Mouse (Mus musculus) heart, embryonic 10.5 days (tissue): ENCODE measurements around the gene Ctsk. TPM values are rescaled to one million over a fixed set of nuclear protein-coding genes. Genes with fewer than 3 reads are reported as not detected.
A peak's percentile ranks its signal among the peaks of the same experiment; 100 is the strongest.

Experiments used
- DNase-seq: peaks from one replicate; pipeline ENCODE4 v3.0.0-alpha.2; 2017; ENCODE audit warnings: low spot score
- H3K27ac ChIP-seq: fragments of 300-500 bp; sonication (generic); 2 replicates; pipeline ENCODE4 v1.5.1; 2016; ENCODE audit warnings: mild to moderate bottlenecking
- H3K27me3 ChIP-seq: fragments of 300-500 bp; sonication (generic); 2 replicates; pipeline ENCODE4 v1.6.1; 2016; ENCODE audit warnings: mild to moderate bottlenecking; ENCODE audit not compliant: poor library complexity, insufficient read depth, severe bottlenecking
- H3K36me3 ChIP-seq: fragments of 300-500 bp; sonication (generic); 2 replicates; pipeline ENCODE4 v1.6.1; 2016; ENCODE audit warnings: mild to moderate bottlenecking, moderate library complexity
- H3K4me1 ChIP-seq: fragments of 300-500 bp; sonication (generic); 2 replicates; pipeline ENCODE4 v1.6.1; 2016; ENCODE audit warnings: mild to moderate bottlenecking
- H3K4me3 ChIP-seq: fragments of 300-500 bp; sonication (generic); 2 replicates; pipeline ENCODE4 v1.5.1; 2016; ENCODE audit warnings: mild to moderate bottlenecking, moderate library complexity
- H3K9me3 ChIP-seq: fragments of 300-500 bp; sonication (generic); 2 replicates; pipeline ENCODE4 v1.6.1; 2016; ENCODE audit warnings: mild to moderate bottlenecking, moderate library complexity
- WGBS: fragments of 180-500 bp; shearing (Covaris S2); methylation state at CpG from one replicate; pipeline ENCODE4 v1.1.7; 2016; 5-methylcytosine and 5-hydroxymethylcytosine counted together
- polyA plus RNA-seq: library from polyadenylated mRNA; unstranded; fragments of >200 nt; fragmentation: Nextera tagmentation; extraction: Ambion mirVana; gene quantifications from 2 replicates; pipeline ENCODE4 v1.2.1, GENCODE M21; 2016

The Ctsk gene
- polyA plus RNA-seq, 1 experiment from 2014 or later: 4.2 TPM

DNA sequence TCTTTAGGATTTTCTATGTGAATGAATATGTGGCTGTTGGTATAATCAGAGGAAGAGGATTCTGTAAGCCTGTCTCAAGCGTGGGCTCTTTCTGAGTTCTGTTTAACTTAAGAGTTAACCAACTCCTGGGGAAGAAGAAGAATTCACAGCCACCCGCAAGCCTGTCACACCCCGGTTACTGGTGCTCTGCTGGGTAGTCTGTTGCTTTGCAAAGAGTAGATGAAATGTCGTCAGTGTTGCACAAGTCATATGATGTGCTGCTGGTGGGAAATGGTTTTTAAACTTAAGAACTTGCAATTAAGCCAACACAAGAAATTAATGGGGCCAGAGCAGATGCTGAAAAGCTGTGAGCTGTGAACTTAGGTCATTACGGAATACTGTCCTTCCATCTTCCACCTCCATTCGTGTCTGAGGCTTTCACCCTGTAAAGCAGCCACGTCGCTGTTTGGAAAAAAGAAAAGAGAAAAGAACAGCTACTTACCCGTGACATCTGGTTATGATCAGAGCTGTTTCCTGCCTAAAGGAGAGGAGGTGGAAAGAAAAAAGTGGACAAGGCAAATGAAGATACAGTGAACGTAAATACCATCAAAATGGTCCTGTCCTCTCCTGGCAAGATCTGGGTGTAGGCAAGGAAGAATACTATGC is 562 bp downstream of the Ctsk start:
- peak overlapping the region; percentile 35 for H3K4me3 ChIP-seq
- no peak for DNase-seq
- 48% methylated on average over 10 of the region's 10 CpGs for WGBS
- H3K36me3 ChIP-seq: peaks cover 20% of the 10 kb centered on the region
- H3K4me1 ChIP-seq: peaks cover 17% of the 10 kb centered on the region
- peak overlapping the region; percentile 59; the same call in 1 of the 2 replicates for H3K27ac ChIP-seq
- H3K9me3 ChIP-seq: no peaks in the 10 kb centered on the region
- no peaks in the 10 kb centered on the region for H3K27me3 ChIP-seq

DNA sequence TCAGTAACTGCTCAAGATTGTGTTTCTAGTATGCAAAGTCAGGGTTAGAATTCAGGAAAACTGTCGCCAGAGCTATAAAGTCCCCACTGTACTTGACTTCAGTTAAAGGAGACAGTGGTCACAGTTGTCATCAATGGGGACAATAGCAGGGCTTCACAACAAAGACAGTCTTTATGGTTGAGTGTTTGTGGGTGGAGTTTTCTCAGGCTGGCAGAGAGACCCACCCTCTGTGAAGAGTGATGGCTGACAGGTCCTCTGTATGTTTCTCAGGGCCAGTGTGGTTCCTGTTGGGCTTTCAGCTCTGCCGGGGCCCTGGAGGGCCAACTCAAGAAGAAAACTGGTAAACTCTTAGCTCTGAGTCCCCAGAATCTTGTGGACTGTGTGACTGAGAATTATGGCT is 3.3 kb downstream of the Ctsk start:
- peaks cover 17% of the 10 kb centered on the region for H3K4me1 ChIP-seq
- H3K27me3 ChIP-seq: no peaks in the 10 kb centered on the region
- H3K36me3 ChIP-seq: peaks cover 9% of the 10 kb centered on the region; the same call in 1 of the 2 replicates
- H3K27ac ChIP-seq: no peak overlapping the region
- WGBS: 59% methylated on average over 2 of the region's 2 CpGs
- no peak overlapping the region for H3K4me3 ChIP-seq
- no peaks in the 10 kb centered on the region for H3K9me3 ChIP-seq
- no peak for DNase-seq

DNA sequence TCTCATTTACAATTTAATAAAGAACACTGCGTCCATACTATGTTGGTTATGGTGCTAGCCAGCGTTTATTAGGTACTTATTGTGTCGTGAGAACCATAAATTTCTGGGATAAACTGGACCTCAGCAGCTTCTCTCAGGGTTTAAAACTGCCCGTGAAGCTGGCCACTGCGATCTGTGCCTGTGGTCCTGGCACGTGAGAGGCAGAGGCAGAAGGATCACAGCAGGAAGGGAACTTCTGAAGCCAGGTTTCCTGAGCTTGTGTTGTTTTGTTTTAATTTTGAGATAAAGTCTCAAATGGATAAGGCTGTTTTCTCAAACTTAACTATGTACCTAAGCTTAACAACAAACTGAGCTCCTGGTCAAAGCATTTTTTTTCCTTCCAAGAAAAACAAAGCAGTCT is 10.3 kb downstream of the Ctsk start:
- Histone ChIP-seq H3K27ac (no peak overlapping the region), H3K9me3 (no peaks in the 10 kb centered on the region), H3K4me1 (no peaks in the 10 kb centered on the region), H3K27me3 (no peaks in the 10 kb centered on the region), H3K36me3 (peaks cover 10% of the 10 kb centered on the region; the same call in 1 of the 2 replicates), H3K4me3 (no peak overlapping the region)
- DNase-seq: no peak
- WGBS: 49% methylated on average over 6 of the region's 6 CpGs

DNA sequence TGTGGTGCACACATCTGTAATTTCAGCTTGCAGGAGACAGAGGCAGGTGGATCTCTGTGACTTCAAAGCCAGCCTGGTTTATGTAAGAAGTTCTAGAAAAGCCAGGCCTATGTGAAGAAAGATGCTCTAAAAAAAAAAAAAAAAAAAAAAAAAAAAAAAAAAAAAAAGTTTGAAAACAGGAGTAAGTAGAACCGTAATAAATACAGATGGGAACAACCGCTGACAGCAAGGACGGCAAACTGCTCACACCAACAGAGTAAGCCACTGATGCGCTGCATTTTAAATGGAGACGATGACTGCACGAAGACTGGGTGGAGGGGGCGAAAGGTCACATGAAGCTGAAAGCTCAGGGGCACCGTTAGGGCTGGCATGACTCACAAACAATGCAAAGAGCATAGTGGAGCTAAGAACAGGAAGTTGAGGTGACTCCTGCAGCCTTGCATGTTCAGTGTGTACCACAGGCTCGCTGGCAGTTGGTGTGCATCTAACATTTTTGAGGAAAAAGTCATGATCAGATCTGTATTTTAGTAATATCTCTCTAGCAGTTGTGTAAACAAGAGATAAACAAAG is 12.6 kb downstream of the Ctsk start:
- H3K4me1 ChIP-seq: no peaks in the 10 kb centered on the region
- no peak for DNase-seq
- H3K27ac ChIP-seq: no peak overlapping the region
- H3K9me3 ChIP-seq: no peaks in the 10 kb centered on the region
- no peaks in the 10 kb centered on the region for H3K27me3 ChIP-seq
- peaks cover 6% of the 10 kb centered on the region; the same call in 1 of the 2 replicates for H3K36me3 ChIP-seq
- H3K4me3 ChIP-seq: no peak overlapping the region
- 77% methylated on average over 9 of the region's 9 CpGs for WGBS

DNA sequence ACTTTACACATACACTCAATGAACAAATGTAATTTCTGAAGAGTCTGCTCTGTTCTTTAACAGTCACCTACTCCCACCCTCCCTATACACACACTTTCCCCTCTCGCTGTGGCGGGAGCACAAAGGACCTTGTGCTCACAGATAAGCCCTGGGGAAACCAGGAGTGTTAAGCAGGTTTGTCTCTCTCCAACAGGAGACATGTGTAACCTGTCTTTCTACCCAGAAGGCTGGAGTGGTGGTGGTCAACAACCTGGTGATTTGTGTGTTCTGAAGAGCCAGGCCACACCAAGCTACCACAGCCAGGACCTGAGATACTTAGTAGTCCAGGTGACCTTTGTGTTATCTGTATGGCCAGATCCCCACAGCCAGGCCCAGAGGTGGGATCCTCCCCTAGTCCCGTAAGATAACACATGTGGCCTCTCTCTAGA is 17.6 kb downstream of the Ctsk start:
- Histone ChIP-seq H3K4me3 (no peak overlapping the region), H3K27me3 (no peaks in the 10 kb centered on the region), H3K36me3 (no peaks in the 10 kb centered on the region), H3K4me1 (peaks cover 6% of the 10 kb centered on the region), H3K9me3 (no peaks in the 10 kb centered on the region), H3K27ac (peak overlapping the region; percentile 70)
- peak; percentile 90 for DNase-seq
- WGBS: 68% methylated on average over 3 of the region's 3 CpGs

DNA sequence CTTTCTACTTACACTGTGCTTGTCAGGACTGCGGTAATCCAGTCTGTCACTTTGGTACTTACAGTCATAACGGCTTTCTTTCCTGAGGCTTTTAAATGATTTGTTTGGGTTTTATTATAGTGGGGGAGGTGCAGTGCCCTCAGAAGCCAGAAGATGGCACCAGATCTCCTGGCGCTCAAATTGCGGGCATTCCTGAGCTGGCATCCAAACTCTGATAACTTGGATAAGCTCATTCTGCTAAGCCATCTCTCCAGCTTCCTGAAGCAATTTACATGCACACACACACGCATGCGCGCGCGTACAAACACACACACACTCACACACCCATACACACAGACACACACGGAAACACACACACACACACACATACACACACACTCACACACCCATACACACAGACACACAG is 18.4 kb downstream of the Ctsk start:
- Histone ChIP-seq H3K4me3 (no peak overlapping the region), H3K9me3 (no peaks in the 10 kb centered on the region), H3K4me1 (peaks cover 6% of the 10 kb centered on the region), H3K27ac (peak overlapping the region; percentile 70), H3K27me3 (no peaks in the 10 kb centered on the region), H3K36me3 (no peaks in the 10 kb centered on the region)
- WGBS: 23% methylated on average over 10 of the region's 10 CpGs
- peak; percentile 82 for DNase-seq

DNA sequence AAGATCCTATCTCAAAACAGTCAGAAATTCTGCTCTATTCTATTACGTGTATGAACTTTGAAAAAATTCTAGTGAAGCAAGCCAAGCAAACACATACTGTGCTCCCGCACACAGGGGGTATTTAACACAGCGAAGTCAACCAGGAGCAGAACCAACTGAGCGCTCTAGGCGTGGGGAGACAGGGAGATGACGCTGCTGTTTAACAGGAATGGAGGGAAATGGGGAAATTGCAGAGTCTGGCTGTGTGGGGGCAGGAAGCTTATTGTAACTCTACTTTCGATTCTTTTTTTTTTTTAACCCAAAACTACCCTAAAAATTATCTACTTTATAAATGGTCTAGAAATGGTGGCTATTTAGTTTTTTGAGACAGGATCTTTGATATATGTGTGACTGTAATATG is 19.8 kb downstream of the Ctsk start:
- no peaks in the 10 kb centered on the region for H3K27me3 ChIP-seq
- DNase-seq: no peak
- H3K9me3 ChIP-seq: no peaks in the 10 kb centered on the region
- H3K27ac ChIP-seq: peak overlapping the region; percentile 70
- H3K36me3 ChIP-seq: no peaks in the 10 kb centered on the region
- WGBS: 71% methylated on average over 7 of the region's 7 CpGs
- no peak overlapping the region for H3K4me3 ChIP-seq
- peaks cover 16% of the 10 kb centered on the region for H3K4me1 ChIP-seq

DNA sequence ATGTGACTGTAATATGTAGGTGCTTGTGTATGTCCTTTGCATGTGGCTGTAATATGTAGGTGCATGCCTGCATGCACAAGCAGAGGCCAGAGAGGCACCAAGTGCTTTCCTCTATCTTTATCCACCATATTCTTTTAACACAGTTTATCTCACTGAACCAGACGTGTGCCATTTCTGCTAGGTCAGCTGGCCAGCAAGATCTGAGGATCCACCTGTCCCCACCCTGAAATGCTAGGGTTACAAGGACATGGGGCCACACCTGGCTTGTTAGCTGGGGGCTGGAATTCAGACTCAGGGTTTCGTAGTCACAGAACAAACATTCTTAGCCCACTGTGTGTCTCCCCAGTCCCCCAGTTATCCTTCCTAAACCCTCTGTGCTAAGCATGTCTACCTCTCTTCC is 20.3 kb downstream of the Ctsk start:
- peak overlapping the region; percentile 70 for H3K27ac ChIP-seq
- DNase-seq: peak; percentile 91
- 55% methylated on average over 2 of the region's 2 CpGs for WGBS

DNA sequence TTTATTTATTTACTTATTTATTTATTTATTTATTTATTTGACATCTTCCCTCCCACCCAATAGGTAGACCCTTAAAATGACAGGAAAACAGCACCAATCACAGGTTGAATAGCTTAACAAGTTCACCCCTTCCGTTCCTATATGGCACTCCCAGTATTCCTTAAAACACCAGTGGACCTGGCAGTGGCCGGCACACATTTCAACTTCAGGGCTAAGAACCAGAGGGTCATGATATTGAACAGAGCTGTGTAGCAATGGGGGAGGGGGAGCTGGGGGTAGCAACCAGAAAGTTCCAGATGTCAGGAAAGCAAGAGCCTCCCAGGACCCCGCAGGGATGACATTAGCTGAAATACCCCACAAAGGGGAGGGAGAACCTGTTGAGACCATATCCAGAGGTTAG is 21.0 kb downstream of the Ctsk start:
- Histone ChIP-seq H3K4me3 (no peak overlapping the region), H3K4me1 (peaks cover 17% of the 10 kb centered on the region), H3K36me3 (no peaks in the 10 kb centered on the region), H3K27me3 (no peaks in the 10 kb centered on the region), H3K27ac (peak overlapping the region; percentile 64; the same call in 1 of the 2 replicates), H3K9me3 (no peaks in the 10 kb centered on the region)
- 86% methylated on average over 3 of the region's 3 CpGs for WGBS
- DNase-seq: no peak

More for the DNA sequence above, 20.3 kb downstream of the Ctsk start:
- H3K9me3 ChIP-seq: no peaks in the 10 kb centered on the region
- H3K4me3 ChIP-seq: no peak overlapping the region
- peaks cover 17% of the 10 kb centered on the region for H3K4me1 ChIP-seq
- H3K36me3 ChIP-seq: no peaks in the 10 kb centered on the region
- H3K27me3 ChIP-seq: no peaks in the 10 kb centered on the region

DNA sequence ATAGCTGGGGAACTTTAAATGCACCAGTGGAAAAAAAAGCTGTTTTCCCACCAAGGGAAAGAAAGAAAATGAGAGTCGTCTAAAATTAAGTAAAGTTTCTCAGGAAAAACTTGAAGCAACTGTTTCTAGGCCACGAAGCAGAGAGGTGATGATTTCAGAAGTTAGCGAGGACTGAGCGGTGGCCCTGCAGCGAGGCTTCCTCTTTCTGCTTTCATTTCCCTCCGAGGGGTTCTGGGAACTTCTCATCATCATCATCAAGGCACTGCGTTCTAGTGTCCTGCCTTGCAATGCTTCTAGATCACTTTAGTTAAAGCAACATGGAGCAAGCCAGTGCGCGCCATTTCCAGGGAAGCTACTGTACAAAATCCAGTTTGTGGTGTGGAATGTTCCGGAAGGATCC is 22.1 kb downstream of the Ctsk start:
- H3K9me3 ChIP-seq: no peaks in the 10 kb centered on the region
- peaks cover 17% of the 10 kb centered on the region for H3K4me1 ChIP-seq
- H3K4me3 ChIP-seq: no peak overlapping the region
- no peaks in the 10 kb centered on the region for H3K36me3 ChIP-seq
- DNase-seq: no peak
- H3K27me3 ChIP-seq: no peaks in the 10 kb centered on the region
- 85% methylated on average over 10 of the region's 10 CpGs for WGBS
- H3K27ac ChIP-seq: 0 out of 2 replicates have a peak overlapping the region, but pooled peaks have one; percentile 11

DNA sequence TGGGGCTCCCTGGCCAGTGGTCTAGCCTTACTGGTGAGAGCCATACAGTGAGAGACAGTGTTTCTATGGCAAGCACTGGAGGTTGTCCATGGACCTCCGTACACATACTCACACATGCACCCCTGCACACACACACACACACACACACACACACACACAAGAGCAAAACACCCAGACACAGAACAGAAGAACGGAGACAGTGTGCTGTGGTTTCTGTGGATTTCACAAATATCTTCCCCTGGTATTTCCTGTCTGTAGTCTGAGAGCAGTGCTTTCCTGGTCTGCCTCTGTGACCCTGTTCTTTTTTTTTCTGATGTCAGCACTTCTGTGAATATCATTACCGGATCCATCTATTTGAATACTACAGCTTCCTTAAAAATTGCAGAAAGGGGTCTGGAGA is 24.6 kb downstream of the Ctsk start:
- Histone ChIP-seq H3K27me3 (no peaks in the 10 kb centered on the region), H3K4me3 (no peak overlapping the region), H3K9me3 (no peaks in the 10 kb centered on the region), H3K27ac (0 out of 2 replicates have a peak overlapping the region, but pooled peaks have one; percentile 30), H3K36me3 (no peaks in the 10 kb centered on the region), H3K4me1 (peaks cover 11% of the 10 kb centered on the region; the same call in 1 of the 2 replicates)
- 64% methylated on average over 3 of the region's 3 CpGs for WGBS
- DNase-seq: no peak

DNA sequence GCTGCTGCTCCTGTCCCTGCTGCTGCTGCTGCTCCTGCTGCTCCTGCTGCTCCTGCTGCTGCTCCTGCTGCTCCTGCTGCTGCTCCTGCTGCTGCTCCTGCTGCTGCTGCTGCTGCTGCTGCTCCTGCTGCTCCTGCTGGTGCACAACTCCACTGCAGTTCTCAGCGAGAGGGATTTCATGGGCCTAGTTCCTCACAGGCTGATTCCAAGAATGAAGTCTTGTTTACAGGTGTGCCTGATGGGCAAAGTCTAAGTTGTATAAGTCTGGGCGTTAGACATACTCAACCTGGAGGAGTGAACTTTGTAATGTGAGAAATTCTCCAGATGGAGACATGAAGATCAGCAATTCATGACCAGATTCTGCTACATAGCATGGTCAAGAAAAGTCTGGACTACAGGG is 25.6 kb downstream of the Ctsk start:
- DNase-seq: no peak
- Histone ChIP-seq H3K4me3 (no peak overlapping the region), H3K4me1 (peaks cover 11% of the 10 kb centered on the region; the same call in 1 of the 2 replicates), H3K27me3 (no peaks in the 10 kb centered on the region), H3K36me3 (no peaks in the 10 kb centered on the region), H3K27ac (no peak overlapping the region), H3K9me3 (no peaks in the 10 kb centered on the region)
- 63% methylated on average over 2 of the region's 2 CpGs for WGBS

DNA sequence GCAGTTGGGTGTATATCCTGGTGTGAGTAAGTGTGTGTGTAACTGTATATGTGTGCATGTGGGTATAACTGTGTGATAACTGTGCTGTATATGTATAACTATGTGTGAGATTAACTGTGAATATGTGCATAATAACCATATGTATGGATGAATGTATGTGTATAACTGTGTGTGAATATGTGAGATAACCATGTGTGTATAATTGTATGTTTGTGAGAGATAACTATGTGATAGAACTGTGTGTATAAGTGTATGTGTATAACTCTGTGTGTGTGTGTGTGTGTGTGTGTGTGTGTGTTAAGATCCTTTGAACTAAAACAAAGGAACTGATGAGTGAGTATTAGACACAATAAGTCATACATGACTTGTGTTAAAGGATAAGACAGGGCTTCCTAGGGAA is 27.1 kb downstream of the Ctsk start:
- Histone ChIP-seq H3K27me3 (no peaks in the 10 kb centered on the region), H3K4me1 (peaks cover 11% of the 10 kb centered on the region; the same call in 1 of the 2 replicates), H3K4me3 (no peak overlapping the region), H3K27ac (no peak overlapping the region), H3K36me3 (no peaks in the 10 kb centered on the region), H3K9me3 (no peaks in the 10 kb centered on the region)
- DNase-seq: no peak
